Mouse (Mus musculus): Measurements from ENCODE around the gene Pex6. TPM values are rescaled to one million over a fixed set of nuclear protein-coding genes. Genes with fewer than 3 reads are reported as not detected.

Gene Pex6
- total and polyA plus RNA-seq, 3 experiments = 13.7 to 31.8 (median 26.5) TPM

DNA sequence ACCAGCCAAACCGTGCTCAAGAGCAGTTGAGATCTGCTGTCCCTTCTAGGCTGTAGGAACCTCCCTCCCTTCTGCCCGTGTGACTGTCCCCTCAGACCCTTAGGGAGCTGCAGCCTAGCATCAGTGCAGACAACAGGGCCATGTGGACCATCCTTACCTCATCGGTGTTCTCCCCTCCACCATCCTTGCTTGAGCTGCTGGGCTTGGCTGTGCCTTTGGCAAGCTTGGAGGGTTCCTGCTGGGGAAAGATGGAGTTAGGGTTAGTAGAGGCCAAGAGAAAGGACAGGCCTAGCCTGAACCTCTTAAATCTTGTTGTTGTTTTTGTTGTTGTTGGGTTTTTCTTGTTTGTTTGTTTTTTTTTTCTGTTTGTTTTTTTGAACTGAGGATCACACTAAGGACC, 11.4 kb upstream of the Pex6 start:
- Histone ChIP-seq H3K4me2 (ENCODE audit: insufficient read depth, low read depth, poor library complexity, severe bottlenecking) (no peak overlapping the region), H3K9me3 (replicated peaks; ENCODE audit: low read length) (no peaks in the 10 kb centered on the region), H3K27ac (ENCODE audit: insufficient read depth, low read depth) (no peak overlapping the region), H3K9ac (ENCODE audit: insufficient read depth, low read depth) (no peak overlapping the region), H3K27me3 (replicated peaks) (no peaks in the 10 kb centered on the region), H3K4me1 (ENCODE audit: control insufficient read depth in 1 of 2, insufficient read depth in 2 of 2) (peaks cover 11 to 24% of the 10 kb centered on the region in 2 experiments), H3K4me3 (replicated peaks in 1 of 3; ENCODE audit: low read depth in 2 of 3, low read length in 2 of 3, poor library complexity in 1 of 3) (no peak overlapping the region), H3K79me2 (replicated peaks; ENCODE audit: control insufficient read depth, extremely low read depth, insufficient read depth, poor library complexity, severe bottlenecking) (peaks cover 12% of the 10 kb centered on the region), H3K36me3 (replicated peaks in 1 of 2; ENCODE audit: control insufficient read depth in 1 of 2, insufficient read depth in 1 of 2, low read length in 1 of 2) (peaks cover 8 to 63% of the 10 kb centered on the region in 2 experiments)
- no peak for TF ChIP-seq KAT2A (IDR thresholded peaks at IDR 0.05; ENCODE audit: insufficient replicate concordance, low read length)
- no peak for TF ChIP-seq UBTF (IDR thresholded peaks at IDR 0.05; ENCODE audit: low read depth, low read length)
- no peak for TF ChIP-seq EP300 (IDR thresholded peaks at IDR 0.05; ENCODE audit: low read length)
- TF ChIP-seq NRF1 (IDR thresholded peaks at IDR 0.05; ENCODE audit: low read depth, low read length) = no peak
- no peak for TF ChIP-seq CTCF (conservative IDR thresholded peaks at IDR 0.05 in 1 of 2, IDR thresholded peaks at IDR 0.05 in 1 of 2; ENCODE audit: low read depth in 2 of 2, low read length in 2 of 2)
- no peak for TF ChIP-seq GABPA (IDR thresholded peaks at IDR 0.05; ENCODE audit: insufficient replicate concordance, low read depth, low read length)
- TF ChIP-seq NELFE (IDR thresholded peaks at IDR 0.05; ENCODE audit: low read depth, low read length) = no peak
- no peak for TF ChIP-seq JUND (conservative IDR thresholded peaks at IDR 0.05; ENCODE audit: low read depth, low read length)
- dilution Hi-C loops (cut with MboI; ENCODE audit: extremely low pct_ligation_motif_present, extremely low pct_unique_long_range_greater_than_20kb, low sequenced_read_pairs) (no loop called here), in situ Hi-C loops (cut with MboI; ENCODE audit: low pct_ligation_motif_present, low pct_unique_long_range_greater_than_20kb, low sequenced_read_pairs) (no loop called here)
- DNase-seq (ENCODE audit: extremely low read depth) = no peak

DNA sequence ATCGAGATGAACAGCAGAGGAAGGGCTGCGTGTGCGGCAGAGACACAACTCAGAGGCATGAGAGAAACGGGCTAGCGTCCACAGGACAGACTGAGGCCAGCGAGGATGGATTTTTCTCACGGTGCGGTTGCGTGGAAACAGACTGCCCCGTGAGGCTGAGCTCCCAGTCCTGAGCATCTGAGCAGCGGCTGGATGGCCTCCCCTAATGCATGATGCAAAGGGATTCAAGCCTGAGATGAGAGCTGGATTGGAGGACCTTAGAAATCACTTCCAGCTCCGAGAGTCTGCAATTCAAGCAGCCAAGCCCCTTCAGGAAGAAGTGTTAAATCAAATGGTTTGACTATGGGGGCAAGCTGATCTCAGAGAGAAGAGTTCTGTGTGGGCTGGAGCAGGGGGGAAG, 9.8 kb upstream of the Pex6 start:
- no peak overlapping the region for H3K4me2 ChIP-seq (ENCODE audit: insufficient read depth, low read depth, poor library complexity, severe bottlenecking)
- no peak overlapping the region for H3K9ac ChIP-seq (ENCODE audit: insufficient read depth, low read depth)
- H3K79me2 ChIP-seq (replicated peaks; ENCODE audit: control insufficient read depth, extremely low read depth, insufficient read depth, poor library complexity, severe bottlenecking) = peaks cover 12% of the 10 kb centered on the region
- no peaks in the 10 kb centered on the region for H3K27me3 ChIP-seq (replicated peaks)
- no peaks in the 10 kb centered on the region for H3K9me3 ChIP-seq (replicated peaks; ENCODE audit: low read length)
- H3K36me3 ChIP-seq (replicated peaks in 1 of 2; ENCODE audit: control insufficient read depth in 1 of 2, insufficient read depth in 1 of 2, low read length in 1 of 2) = peaks cover 8 to 51% of the 10 kb centered on the region in 2 experiments
- H3K4me3 ChIP-seq (replicated peaks in 1 of 3; ENCODE audit: low read depth in 2 of 3, low read length in 2 of 3, poor library complexity in 1 of 3) = no peak overlapping the region
- no peak overlapping the region for H3K27ac ChIP-seq (ENCODE audit: insufficient read depth, low read depth)
- H3K4me1 ChIP-seq (ENCODE audit: control insufficient read depth in 1 of 2, insufficient read depth in 2 of 2) = peaks cover 11 to 31% of the 10 kb centered on the region in 2 experiments
- dilution Hi-C loops (cut with MboI; ENCODE audit: extremely low pct_ligation_motif_present, extremely low pct_unique_long_range_greater_than_20kb, low sequenced_read_pairs) = no loop called here
- TF ChIP-seq GABPA (IDR thresholded peaks at IDR 0.05; ENCODE audit: insufficient replicate concordance, low read depth, low read length) (no peak), MYC (IDR thresholded peaks at IDR 0.05; ENCODE audit: low read depth, low read length) (no peak), RCOR1 (conservative IDR thresholded peaks at IDR 0.05; ENCODE audit: low read depth, low read length) (no peak), USF2 (conservative IDR thresholded peaks at IDR 0.05; ENCODE audit: low read depth, low read length) (no peak), TBP (conservative IDR thresholded peaks at IDR 0.05; ENCODE audit: low read depth, low read length) (no peak), PAX5 (IDR thresholded peaks at IDR 0.05; ENCODE audit: low read length) (no peak), USF1 (IDR thresholded peaks at IDR 0.05; ENCODE audit: low read depth, low read length) (no peak), E2F4 (IDR thresholded peaks at IDR 0.05; ENCODE audit: insufficient replicate concordance, low read depth, low read length) (no peak), ELF1 (IDR thresholded peaks at IDR 0.05; ENCODE audit: low read depth, low read length) (no peak), POLR2A (IDR thresholded peaks at IDR 0.05; ENCODE audit: low read depth, low read length) (no peak), MAX (IDR thresholded peaks at IDR 0.05; ENCODE audit: low read length) (no peak), ETS1 (conservative IDR thresholded peaks at IDR 0.05; ENCODE audit: low read depth, low read length) (no peak), MAFK (IDR thresholded peaks at IDR 0.05; ENCODE audit: insufficient replicate concordance, low read length) (no peak), MEF2A (IDR thresholded peaks at IDR 0.05; ENCODE audit: borderline replicate concordance, low read depth, low read length) (no peak), NELFE (IDR thresholded peaks at IDR 0.05; ENCODE audit: low read depth, low read length) (no peak), POLR2AphosphoS2 (IDR thresholded peaks at IDR 0.05; ENCODE audit: low read depth, low read length) (no peak), SMC3 (IDR thresholded peaks at IDR 0.05; ENCODE audit: low read depth, low read length) (no peak), NRF1 (IDR thresholded peaks at IDR 0.05; ENCODE audit: low read depth, low read length) (no peak)
- DNase-seq (ENCODE audit: extremely low read depth) = no peak
- in situ Hi-C loops (cut with MboI; ENCODE audit: low pct_ligation_motif_present, low pct_unique_long_range_greater_than_20kb, low sequenced_read_pairs) = no loop called here

Measured in CH12.LX (cell line).